Mouse (Mus musculus): ENCODE results near the gene Casp14.
"Not testable (repeated sequence)": the region's sequence is repeated elsewhere in the genome, so short reads cannot be mapped to it uniquely, and the experiment has no call there.

DNA sequence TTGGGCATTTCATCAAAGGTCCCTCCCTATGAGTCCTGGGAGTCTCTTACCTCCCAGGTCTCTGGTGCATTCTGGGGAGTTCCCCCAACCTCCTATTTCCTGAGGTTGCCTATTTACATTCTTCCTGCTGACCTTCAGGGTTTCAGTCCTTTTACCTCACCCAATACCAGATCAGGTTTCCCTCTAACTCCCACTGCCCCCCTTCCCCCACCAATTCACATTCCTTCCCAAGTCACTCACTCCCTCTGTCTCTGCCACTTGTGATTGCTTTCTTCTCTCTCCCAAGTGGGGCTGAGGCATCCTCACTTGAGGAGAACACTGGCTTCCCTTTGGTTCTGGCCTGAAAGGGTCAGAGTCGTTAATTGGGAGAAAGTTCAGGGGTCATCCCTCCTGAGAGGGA is 48.0 kb downstream of the Casp14 start:
- not testable (repeated sequence) for TF ChIP-seq CTCF (IDR thresholded peaks at IDR 0.05; ENCODE audit: borderline replicate concordance, insufficient read depth, low read length); POLR2A (IDR thresholded peaks at IDR 0.05; ENCODE audit: low read depth, low read length)

Measured in embryonic fibroblast, embryonic 13.5 days (primary cell).